ENCODE assay signal across 20 mouse cellular contexts in genomic region chr15:93515316-93515715, GRCm38 (mm10).
A peak's percentile ranks its signal among the peaks of the same experiment; 100 is the strongest.
DNase-seq lines count a peak whose midpoint lies in the region; ATAC-seq and TF ChIP-seq lines count a peak whose summit lies in the region.
"Had no signal": no experiment of that assay in that cellular context is flagged by ENCODE, and none has a peak within 500 bp of the region (broad histone marks: within the 10 kb centered on the region; RNA-seq: fewer than 3 reads in every experiment).

No protein-coding gene starts in this region.

- no peak for ATAC-seq in heart, embryonic 11.5 days (replicated peaks; ENCODE audit: insufficient number of reproducible peaks, low FRiP score, low TSS enrichment)
- ATAC-seq: forebrain, embryonic 14.5 days; inflammation-experienced regulatory T-cells, adult 6 months; liver, embryonic 12.5 days had no signal

- WGBS in heart, adult 2 months, result 42% methylated on average over 9 of the region's 9 CpGs
- 65% methylated on average over 9 of the region's 9 CpGs for WGBS in heart, embryonic 11.5 days (ENCODE audit: insufficient replicate concordance)

- H3K4me1 ChIP-seq in heart, adult 2 months (ENCODE audit: control insufficient read depth, insufficient read depth, low read length), result peaks cover 8% of the 10 kb centered on the region
- H3K4me1 ChIP-seq in heart, embryonic 11.5 days (ENCODE audit: control insufficient read depth, insufficient read depth, low read length), result peaks cover 48% of the 10 kb centered on the region

- H3K9ac ChIP-seq in heart, adult 2 months (ENCODE audit: low read depth, low read length), result no peak overlapping the region
- no peak overlapping the region for H3K9ac ChIP-seq in heart, embryonic 11.5 days (ENCODE audit: low read depth, low read length)
- H3K9ac ChIP-seq: embryonic facial prominence, embryonic 15.5 days; hindbrain, embryonic 13.5 days; limb, embryonic 12.5 days; liver, embryonic 12.5 days; midbrain, embryonic 12.5 days had no signal

- peak overlapping the region; percentile 47; the same call in 1 of the 2 replicates for H3K27ac ChIP-seq in heart, adult 2 months
- H3K27ac ChIP-seq in heart, embryonic 11.5 days (ENCODE audit: low read depth, low read length), result no peak overlapping the region
- H3K27ac ChIP-seq: embryonic facial prominence, embryonic 15.5 days; hindbrain, embryonic 13.5 days; limb, embryonic 12.5 days; liver, embryonic 12.5 days; midbrain, embryonic 12.5 days had no signal

- peaks cover 7% of the 10 kb centered on the region for H3K79me2 ChIP-seq in heart, adult 2 months (replicated peaks; ENCODE audit: control insufficient read depth, insufficient read depth, low read length)

- no peak for TF ChIP-seq EP300 in heart, adult 2 months (IDR thresholded peaks at IDR 0.05; ENCODE audit: insufficient read depth, low read depth, low read length)

- TF ChIP-seq CTCF in heart, adult 2 months (IDR thresholded peaks at IDR 0.05), result no peak

- no peak for TF ChIP-seq POLR2A in heart, adult 2 months (IDR thresholded peaks at IDR 0.05; ENCODE audit: insufficient read depth, low read depth, low read length)

- no peak for DNase-seq in heart, adult 2 months
- DNase-seq in kidney, adult 18-20 months, result peak; percentile 34
- DNase-seq in kidney, postnatal 10 days, result no peak
- peak; percentile 25 to 52 for DNase-seq in kidney, adult 8-10 months
- DNase-seq in kidney, postnatal 25 days, result peak; percentile 40 to 59
- no peak for DNase-seq in adrenal gland, postnatal 4 days (ENCODE audit: low spot score in 2 of 2)
- DNase-seq: adrenal gland, postnatal 10 days; cerebellum, adult 9-10 months; lung, adult 18-20 months; lung, postnatal 14 days; thymus, adult 18-20 months; thymus, postnatal 36 days had no signal

- H3K4me2 ChIP-seq in heart, embryonic 11.5 days, result no peak overlapping the region
- H3K4me2 ChIP-seq: embryonic facial prominence, embryonic 15.5 days; hindbrain, embryonic 13.5 days; liver, embryonic 12.5 days; midbrain, embryonic 12.5 days had no signal

- H3K4me3 ChIP-seq in heart, adult 2 months, result no peak overlapping the region
- H3K4me3 ChIP-seq in heart, embryonic 11.5 days (ENCODE audit: low read depth, low read length), result no peak overlapping the region
- H3K4me3 ChIP-seq: embryonic facial prominence, embryonic 15.5 days; hindbrain, embryonic 13.5 days; limb, embryonic 12.5 days; liver, embryonic 12.5 days; midbrain, embryonic 12.5 days had no signal

- intact Hi-C loops in heart, adult 2 months (cut with DNase I), result loop anchor here (5.0 kb wide), 3 partner anchors 42 to 697 kb away; no protein-coding TSS in a partner anchor

- no peaks in the 10 kb centered on the region for H3K27me3 ChIP-seq in heart, adult 2 months (ENCODE audit: control insufficient read depth, insufficient read depth, low read length)
- no peaks in the 10 kb centered on the region for H3K27me3 ChIP-seq in heart, embryonic 11.5 days (ENCODE audit: control insufficient read depth, insufficient read depth, low read length)
- H3K27me3 ChIP-seq: embryonic facial prominence, embryonic 15.5 days; limb, embryonic 12.5 days had no signal

- H3K9me3 ChIP-seq in heart, embryonic 11.5 days (replicated peaks; ENCODE audit: control insufficient read depth, low read length), result no peaks in the 10 kb centered on the region
- H3K9me3 ChIP-seq: embryonic facial prominence, embryonic 15.5 days; hindbrain, embryonic 13.5 days; limb, embryonic 12.5 days; liver, embryonic 12.5 days; midbrain, embryonic 12.5 days had no signal

- peaks cover 18% of the 10 kb centered on the region for H3K36me3 ChIP-seq in heart, adult 2 months (ENCODE audit: control insufficient read depth, insufficient read depth, low read length)
- 0 out of 2 replicates have a peak, but pooled peaks cover 6% of the 10 kb centered on the region for H3K36me3 ChIP-seq in heart, embryonic 11.5 days (ENCODE audit: control insufficient read depth, insufficient read depth, low read length)
- H3K36me3 ChIP-seq: hindbrain, embryonic 13.5 days; midbrain, embryonic 12.5 days had no signal

Comparison
In these comparisons a context has a peak if more than half of its experiments do, and no peak if none do; other contexts are left out.
1. DNase-seq: peak in kidney, adult 18-20 months (single experiment), kidney, adult 8-10 months (2 of 2) and kidney, postnatal 25 days (2 of 2); none in heart, adult 2 months (0 of 2), kidney, postnatal 10 days (single experiment) and adrenal gland, postnatal 4 days (0 of 2).